Mouse (Mus musculus) mature B cell (primary cell): ENCODE measurements around the gene Tmem192.
"Not testable (repeated sequence)": the region's sequence is repeated elsewhere in the genome, so short reads cannot be mapped to it uniquely, and the experiment has no call there.

Experiments
- in situ Hi-C: fragments of 300-500 bp; cut with MboI; formaldehyde crosslinking; loops from 2 replicates; pipeline ENCODE4 v1.14.3; 2019

Tmem192 gene

GRCm38 (mm10) chr8:64959025-64959424, 12.0 kb downstream of the Tmem192 start:
- in situ Hi-C loops = no loop called here

- in situ Hi-C loops = no loop called here
Observed at GRCm38 (mm10) chr8:64962836-64963235, 15.9 kb downstream of the Tmem192 start.

- in situ Hi-C loops = no loop called here
Observed at GRCm38 (mm10) chr8:64983150-64983897, 36.3 kb downstream of the Tmem192 start.

- in situ Hi-C loops = no loop called here
Observed at GRCm38 (mm10) chr8:64987731-64988130, 40.7 kb downstream of the Tmem192 start, which contains the start of gene Trim75. TSS of gene Trim75 (minus strand) at chr8:64987831.

GRCm38 (mm10) chr8:64998806-64999365, 51.9 kb downstream of the Tmem192 start:
- in situ Hi-C loops = no loop called here

GRCm38 (mm10) chr8:65007616-65008015, 60.6 kb downstream of the Tmem192 start:
- in situ Hi-C loops = not testable (repeated sequence)

- in situ Hi-C loops = no loop called here
Observed at GRCm38 (mm10) chr8:65018423-65018822, 71.4 kb downstream of the Tmem192 start, which contains the start of the genes Trim61 and Trim60. TSS of gene Trim61 (minus strand) at chr8:65018523. TSS of gene Trim60 (minus strand) at chr8:65018584.
